Mouse (Mus musculus) macrophage (primary cell): ENCODE results near the gene Dusp23. TPM values are rescaled to one million over a fixed set of nuclear protein-coding genes. Genes with fewer than 3 reads are reported as not detected.
A peak's percentile ranks its signal among the peaks of the same experiment; 100 is the strongest.

Source experiments
- H3K27ac ChIP-seq: fragments of 350-480 bp; formaldehyde crosslinking; 2 replicates; pipeline ENCODE4 v1.9.0; 2021
- H3K36me3 ChIP-seq: fragments of 350-480 bp; formaldehyde crosslinking; 2 replicates; pipeline ENCODE4 v1.9.0; 2021; ENCODE audit errors: inconsistent target
- H3K4me3 ChIP-seq: fragments of 350-480 bp; formaldehyde crosslinking; 2 replicates; pipeline ENCODE4 v1.9.0; 2021; ENCODE audit errors: inconsistent target
- H3K79me2 ChIP-seq: fragments of 350-480 bp; formaldehyde crosslinking; 2 replicates; pipeline ENCODE4 v1.9.0; 2021; ENCODE audit errors: inconsistent target
- WGBS: methylation state at CpG from one replicate; pipeline ENCODE4 v1.1.7; 2026; ENCODE audit warnings: inconsistent platforms; ENCODE audit not compliant: missing documents; 5-methylcytosine and 5-hydroxymethylcytosine counted together
- polyA plus RNA-seq: library from polyadenylated mRNA; stranded (reverse); fragments of 250-400 nt; gene quantifications from 3 replicates; pipeline ENCODE4 v1.2.4, GENCODE M21; 2018; ENCODE audit warnings: inconsistent platforms
- total RNA-seq, 78 experiments: library from RNA; depleted of rRNA; stranded (reverse); fragments of 250-400 nt; gene quantifications; 1 replicate in 9 of 78; 2 replicates in 24 of 78; 3 replicates in 43 of 78; 4 replicates in 2 of 78; pipeline ENCODE4 v1.2.4; 2018; ENCODE audit warnings: inconsistent platforms in 56 of 78

The Dusp23 gene
- 1 to 10 TPM in 23 of 26 experiments, under 1 TPM in 3; 0.74 to 5.9 (median 2.3) TPM for total RNA-seq (2018; cell fraction: chromatin; rRNA removed)
- total RNA-seq (2018; cell fraction: cytosol; rRNA removed): 10 to 100 TPM in 24 of 26 experiments, 1 to 10 TPM in 2; 8.2 to 22.6 (median 15.3) TPM
- total RNA-seq (2018; cell fraction: nucleus; rRNA removed): 10 to 100 TPM in 5 of 26 experiments, 1 to 10 TPM in 21; 3.2 to 12.9 (median 7.3) TPM
- polyA plus RNA-seq: 11.6 to 19.7 TPM (median 15.7 TPM) in 3 replicates

DNA sequence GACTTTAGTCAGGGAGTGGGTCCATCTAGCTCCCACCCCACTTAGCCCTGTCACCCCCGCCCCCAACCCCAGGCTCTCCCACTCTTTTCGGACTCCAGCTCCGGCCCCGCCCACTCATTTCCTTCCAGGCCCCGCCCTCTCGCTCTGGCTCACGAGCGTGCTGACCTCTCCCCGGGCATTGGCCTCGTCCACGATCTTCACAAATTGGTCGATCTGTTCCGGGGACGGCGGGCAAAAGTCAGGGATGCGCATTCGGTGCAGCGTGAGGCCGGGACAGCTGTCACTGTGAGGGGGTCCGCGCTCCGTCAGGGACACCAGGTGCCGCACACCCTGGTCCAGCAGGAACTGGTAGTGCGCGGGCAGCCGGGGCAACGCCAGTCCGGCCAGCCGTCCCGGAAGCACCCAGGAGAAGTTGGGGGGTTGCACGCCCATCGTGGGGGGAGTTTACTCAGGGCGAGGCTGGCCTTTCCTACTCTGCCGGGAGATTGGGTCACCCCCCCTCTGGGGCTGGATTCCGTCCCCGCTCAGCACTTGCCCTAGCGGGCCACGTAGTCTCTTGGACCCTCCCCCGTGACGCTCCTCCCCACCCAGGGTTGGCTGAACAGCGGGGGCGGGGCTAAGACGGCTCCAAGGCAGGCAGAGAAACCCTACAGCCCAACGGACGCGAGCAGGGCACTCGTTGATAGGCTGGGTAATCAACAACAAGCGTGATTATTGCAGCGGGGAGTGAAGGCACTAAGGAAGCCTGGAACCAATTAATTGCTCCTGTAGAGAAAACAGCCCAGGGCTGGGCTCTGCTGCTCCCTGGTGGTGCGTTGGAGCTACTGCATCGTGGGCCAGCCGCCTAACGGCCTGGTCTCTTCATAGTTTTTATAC lies at the start of gene Dusp23:
Gene Dusp23 (minus strand): TSS at position 512 of the 876 bp plus-strand sequence.
- Histone ChIP-seq H3K4me3 (peak within 1 kb of the TSS; percentile 47), H3K36me3 (no peaks in the 10 kb centered on the region), H3K27ac (peak within 1 kb of the TSS; percentile 67), H3K79me2 (no peaks in the 10 kb centered on the region)
- WGBS: under 1% methylated on average over 53 of the region's 53 CpGs

GRCm38 (mm10) chr1:172680742-172681141 lies 48.0 kb upstream of the Dusp23 start:
- no peak overlapping the region for H3K27ac ChIP-seq
- no peaks in the 10 kb centered on the region for H3K79me2 ChIP-seq
- H3K36me3 ChIP-seq: no peaks in the 10 kb centered on the region
- H3K4me3 ChIP-seq: no peak overlapping the region
- 89% methylated on average over 4 of the region's 4 CpGs for WGBS

GRCm38 (mm10) chr1:172670716-172671115 lies 38.0 kb upstream of the Dusp23 start:
- no peak overlapping the region for H3K27ac ChIP-seq
- 54% methylated on average over 1 of the region's 1 CpGs for WGBS
- H3K36me3 ChIP-seq: no peaks in the 10 kb centered on the region
- H3K79me2 ChIP-seq: no peaks in the 10 kb centered on the region
- H3K4me3 ChIP-seq: no peak overlapping the region

DNA sequence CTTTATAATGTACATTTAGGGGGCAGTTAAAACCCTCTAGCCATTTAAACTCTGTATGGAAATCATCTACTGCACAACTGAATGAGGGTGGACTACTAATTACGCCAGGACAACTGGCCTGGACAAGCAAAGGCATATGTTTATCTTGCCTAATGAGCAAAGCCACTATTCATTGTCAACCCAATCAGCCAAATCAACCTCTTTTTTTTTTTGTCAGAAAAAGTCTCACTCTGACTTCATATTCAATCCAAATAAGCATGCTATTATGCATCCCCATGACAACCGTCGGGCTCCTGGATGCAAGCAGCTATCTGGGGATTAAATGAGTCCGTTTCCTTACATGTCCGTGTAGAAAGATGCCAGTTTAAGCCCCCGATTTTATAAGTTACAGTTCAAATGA lies 34.8 kb upstream of the Dusp23 start:
- no peaks in the 10 kb centered on the region for H3K36me3 ChIP-seq
- WGBS: 92% methylated on average over 6 of the region's 6 CpGs
- H3K79me2 ChIP-seq: no peaks in the 10 kb centered on the region
- H3K27ac ChIP-seq: no peak overlapping the region
- H3K4me3 ChIP-seq: no peak overlapping the region

DNA sequence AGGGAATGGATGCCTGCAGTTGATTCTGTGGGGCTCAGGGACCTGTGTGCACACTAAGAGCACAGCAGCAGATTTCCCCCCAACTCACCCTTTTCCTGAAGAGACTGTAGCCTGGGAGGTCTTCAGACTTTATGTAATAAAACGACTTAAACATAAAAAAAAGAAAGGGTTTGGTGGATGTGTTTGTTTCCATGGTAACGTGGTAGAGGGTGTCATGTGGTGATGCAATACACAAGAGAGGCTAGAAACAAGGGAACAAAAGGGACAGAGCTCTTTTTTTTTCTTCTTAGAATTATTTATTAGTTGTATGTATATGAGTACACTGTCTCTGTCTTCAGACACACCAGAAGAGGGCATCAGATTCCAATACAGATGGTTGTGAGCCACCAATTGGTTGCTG lies 32.7 kb upstream of the Dusp23 start:
- Histone ChIP-seq H3K27ac (no peak overlapping the region), H3K36me3 (no peaks in the 10 kb centered on the region), H3K4me3 (no peak overlapping the region), H3K79me2 (no peaks in the 10 kb centered on the region)
- 57% methylated on average over 2 of the region's 2 CpGs for WGBS

DNA sequence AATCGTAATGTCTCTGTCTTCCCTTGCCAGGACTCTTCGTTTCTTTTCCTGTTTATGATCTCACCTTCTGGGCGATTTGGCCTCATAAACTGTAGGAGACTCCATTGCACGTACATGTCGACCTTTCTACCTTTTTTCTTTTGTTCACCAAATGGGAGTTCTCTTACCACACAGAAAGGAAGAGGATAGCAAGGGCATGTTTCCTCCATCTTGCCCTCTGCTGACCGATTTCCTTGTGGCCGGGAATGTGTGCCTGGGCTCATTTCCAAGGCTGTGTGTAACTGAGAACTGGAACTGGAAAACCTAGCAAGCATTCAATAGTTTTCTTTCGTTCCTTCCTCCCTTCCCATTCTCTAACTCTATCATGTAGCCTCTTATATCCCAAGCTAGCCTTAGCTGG lies 26.9 kb upstream of the Dusp23 start:
- Histone ChIP-seq H3K79me2 (no peaks in the 10 kb centered on the region), H3K4me3 (no peak overlapping the region), H3K27ac (no peak overlapping the region), H3K36me3 (no peaks in the 10 kb centered on the region)
- WGBS: 92% methylated on average over 8 of the region's 8 CpGs

- 83% methylated on average over 3 of the region's 3 CpGs for WGBS
- no peak overlapping the region for H3K4me3 ChIP-seq
- no peaks in the 10 kb centered on the region for H3K36me3 ChIP-seq
- no peaks in the 10 kb centered on the region for H3K79me2 ChIP-seq
- no peak overlapping the region for H3K27ac ChIP-seq
These were observed 24.5 kb upstream of the Dusp23 start for GRCm38 (mm10) chr1:172657266-172657665.

- no peak overlapping the region for H3K27ac ChIP-seq
- WGBS: 28% methylated on average over 6 of the region's 6 CpGs
- H3K36me3 ChIP-seq: no peaks in the 10 kb centered on the region
- H3K4me3 ChIP-seq: no peak overlapping the region
- H3K79me2 ChIP-seq: no peaks in the 10 kb centered on the region
These were observed 21.1 kb upstream of the Dusp23 start for GRCm38 (mm10) chr1:172653900-172654299.

DNA sequence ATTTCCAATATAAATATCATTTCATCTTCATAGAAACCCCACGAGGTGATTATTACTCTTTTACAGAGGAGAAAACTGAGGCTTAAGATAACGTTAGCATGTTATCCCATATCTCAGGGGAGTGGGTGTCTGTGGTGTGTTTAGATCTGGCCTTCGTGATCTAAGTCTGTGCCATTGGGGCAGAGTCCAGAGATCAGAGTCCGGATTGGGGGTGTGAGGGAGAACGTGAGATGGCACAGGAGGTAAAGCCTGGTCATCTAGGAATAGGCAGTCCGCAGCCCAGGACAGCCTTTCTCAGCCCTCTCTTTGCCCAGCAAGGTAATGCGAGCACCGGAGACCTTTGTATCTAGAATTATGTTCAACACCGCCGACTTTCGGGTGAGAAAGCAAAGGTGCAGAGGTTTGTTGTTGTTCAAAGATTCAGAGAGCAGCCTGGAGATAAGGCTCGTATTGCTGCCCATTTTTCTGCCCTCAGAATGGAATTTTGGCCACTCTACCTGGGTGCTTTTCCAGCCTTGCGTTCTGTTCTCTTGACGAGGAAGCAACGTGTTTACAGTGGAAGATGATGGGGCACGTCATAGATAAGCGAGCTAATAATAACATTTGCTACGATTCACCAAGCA lies 19.4 kb upstream of the Dusp23 start:
- Histone ChIP-seq H3K36me3 (no peaks in the 10 kb centered on the region), H3K79me2 (no peaks in the 10 kb centered on the region), H3K4me3 (no peak overlapping the region), H3K27ac (no peak overlapping the region)
- 92% methylated on average over 18 of the region's 18 CpGs for WGBS

GRCm38 (mm10) chr1:172651288-172651987 lies 18.7 kb upstream of the Dusp23 start:
- WGBS: 59% methylated on average over 10 of the region's 10 CpGs
- no peaks in the 10 kb centered on the region for H3K79me2 ChIP-seq
- H3K27ac ChIP-seq: no peak overlapping the region
- no peak overlapping the region for H3K4me3 ChIP-seq
- H3K36me3 ChIP-seq: no peaks in the 10 kb centered on the region

GRCm38 (mm10) chr1:172650519-172651287 lies 17.9 kb upstream of the Dusp23 start:
- WGBS: 71% methylated on average over 8 of the region's 8 CpGs
- Histone ChIP-seq H3K4me3 (no peak overlapping the region), H3K79me2 (no peaks in the 10 kb centered on the region), H3K36me3 (no peaks in the 10 kb centered on the region), H3K27ac (no peak overlapping the region)

- Histone ChIP-seq H3K36me3 (no peaks in the 10 kb centered on the region), H3K79me2 (no peaks in the 10 kb centered on the region), H3K4me3 (no peak overlapping the region), H3K27ac (no peak overlapping the region)
- WGBS: 90% methylated on average over 9 of the region's 9 CpGs
These were observed 16.6 kb upstream of the Dusp23 start for GRCm38 (mm10) chr1:172649396-172649795.

DNA sequence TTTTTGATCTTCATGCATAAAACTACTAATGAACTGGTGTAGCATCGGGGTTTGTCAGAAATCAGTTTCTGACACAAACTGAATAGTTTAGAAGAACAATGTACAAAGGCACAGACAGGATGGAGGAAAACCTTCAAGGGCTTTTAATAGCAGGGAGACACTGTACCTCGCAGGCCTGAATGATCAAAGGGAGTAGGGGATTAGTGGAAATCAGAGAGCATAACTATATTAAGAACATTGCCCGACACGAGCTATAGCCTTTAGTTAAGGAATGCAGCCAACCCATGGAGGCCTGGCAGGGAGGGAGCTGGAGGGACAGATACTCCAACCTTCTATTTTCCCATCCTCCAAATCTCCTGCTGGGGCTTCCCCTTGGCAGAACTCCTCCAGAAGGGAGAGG lies 14.5 kb upstream of the Dusp23 start:
- no peak overlapping the region for H3K27ac ChIP-seq
- no peaks in the 10 kb centered on the region for H3K79me2 ChIP-seq
- H3K4me3 ChIP-seq: no peak overlapping the region
- WGBS: 92% methylated on average over 4 of the region's 4 CpGs
- H3K36me3 ChIP-seq: no peaks in the 10 kb centered on the region

GRCm38 (mm10) chr1:172638781-172639180 lies 6.0 kb upstream of the Dusp23 start:
- H3K36me3 ChIP-seq: no peaks in the 10 kb centered on the region
- 97% methylated on average over 2 of the region's 2 CpGs for WGBS
- H3K27ac ChIP-seq: no peak overlapping the region
- no peak overlapping the region for H3K4me3 ChIP-seq
- no peaks in the 10 kb centered on the region for H3K79me2 ChIP-seq
